Mouse (Mus musculus) small intestine, adult 2 months (tissue): Measurements from ENCODE around the gene Gins2.

Experiments
- CTCF ChIP-seq: fragments of 200-500 bp; IDR thresholded peaks from 2 replicates; pipeline ENCODE4 v1.5.1; 2012; ENCODE audit warnings: low read depth, mild to moderate bottlenecking, control low read depth, inconsistent platforms, low read length, moderate library complexity, mixed read lengths; ENCODE audit not compliant: insufficient replicate concordance, insufficient read length; ENCODE audit errors: extremely low read depth
- POLR2A ChIP-seq: fragments of 200-500 bp; IDR thresholded peaks from 2 replicates; pipeline ENCODE4 v1.6.1; 2012; ENCODE audit warnings: low read depth, mild to moderate bottlenecking, control low read depth, inconsistent platforms, low read length, moderate library complexity

- TF ChIP-seq CTCF (no peak), POLR2A (no peak)
These were observed 38.0 kb downstream of the Gins2 start for GRCm38 (mm10) chr8:120550937-120551676.
